Mouse (Mus musculus): Measurements from ENCODE around the gene Cdon.

Cdon gene

GRCm38 (mm10) chr9:35494937-35495336 lies 74.0 kb downstream of the Cdon start:
- DNase-seq: no peak

GRCm38 (mm10) chr9:35495471-35495870 lies 74.5 kb downstream of the Cdon start:
- DNase-seq: no peak

GRCm38 (mm10) chr9:35499946-35500345 lies 79.0 kb downstream of the Cdon start:
- DNase-seq: no peak

GRCm38 (mm10) chr9:35502361-35503000 lies 81.6 kb downstream of the Cdon start:
- DNase-seq: no peak

- DNase-seq: peak in 1 of 2 experiments; percentile 32
Measured at GRCm38 (mm10) chr9:35508234-35508633, 87.3 kb downstream of the Cdon start.

GRCm38 (mm10) chr9:35513900-35514299 lies 93.0 kb downstream of the Cdon start:
- DNase-seq: no peak

- no peak for DNase-seq
Measured at GRCm38 (mm10) chr9:35516182-35516581, 95.3 kb downstream of the Cdon start.

GRCm38 (mm10) chr9:35516711-35517110 lies 95.8 kb downstream of the Cdon start:
- no peak for DNase-seq

- DNase-seq: no peak
Measured at GRCm38 (mm10) chr9:35518169-35518568, 97.2 kb downstream of the Cdon start, which contains the start of gene Gm1113. Gene Gm1113 (minus strand): TSS chr9:35518269.

- DNase-seq: no peak
Measured at GRCm38 (mm10) chr9:35520631-35521348, 99.9 kb downstream of the Cdon start.

- DNase-seq: no peak
Measured at GRCm38 (mm10) chr9:35522241-35522640, 101.3 kb downstream of the Cdon start.

- no peak for DNase-seq
Measured at GRCm38 (mm10) chr9:35522821-35523515, 102.0 kb downstream of the Cdon start.

- peak; percentile 47 to 53 for DNase-seq
Measured at GRCm38 (mm10) chr9:35523541-35523940, 102.6 kb downstream of the Cdon start.

- peak; percentile 82 to 84 for DNase-seq
Measured at GRCm38 (mm10) chr9:35523941-35524411, 103.0 kb downstream of the Cdon start.

GRCm38 (mm10) chr9:35529141-35529540 lies 108.2 kb downstream of the Cdon start:
- DNase-seq: no peak

- no peak for DNase-seq
Measured at GRCm38 (mm10) chr9:35529796-35530195, 108.9 kb downstream of the Cdon start.

- DNase-seq: no peak
Measured at GRCm38 (mm10) chr9:35533266-35533665, 112.3 kb downstream of the Cdon start.

- peak; percentile 50 to 72 for DNase-seq
Measured at GRCm38 (mm10) chr9:35535110-35535509, 114.2 kb downstream of the Cdon start.

GRCm38 (mm10) chr9:35535876-35536275 lies 114.9 kb downstream of the Cdon start:
- no peak for DNase-seq

- DNase-seq: no peak
Measured at GRCm38 (mm10) chr9:35539001-35539750, 118.2 kb downstream of the Cdon start.

- no peak for DNase-seq
Measured at GRCm38 (mm10) chr9:35541024-35541423, 120.1 kb downstream of the Cdon start.

GRCm38 (mm10) chr9:35541488-35541887 lies 120.6 kb downstream of the Cdon start:
- DNase-seq: peak; percentile 82 to 83

- no peak for DNase-seq
Measured at GRCm38 (mm10) chr9:35541941-35542340, 121.0 kb downstream of the Cdon start.
